Mouse (Mus musculus): ENCODE data around the gene Lrrc28. TPM values are rescaled to one million over a fixed set of nuclear protein-coding genes. Genes with fewer than 3 reads are reported as not detected.

Lrrc28 gene
- polyA plus RNA-seq, 1 experiment from 2014 or later = 18.0 TPM

DNA sequence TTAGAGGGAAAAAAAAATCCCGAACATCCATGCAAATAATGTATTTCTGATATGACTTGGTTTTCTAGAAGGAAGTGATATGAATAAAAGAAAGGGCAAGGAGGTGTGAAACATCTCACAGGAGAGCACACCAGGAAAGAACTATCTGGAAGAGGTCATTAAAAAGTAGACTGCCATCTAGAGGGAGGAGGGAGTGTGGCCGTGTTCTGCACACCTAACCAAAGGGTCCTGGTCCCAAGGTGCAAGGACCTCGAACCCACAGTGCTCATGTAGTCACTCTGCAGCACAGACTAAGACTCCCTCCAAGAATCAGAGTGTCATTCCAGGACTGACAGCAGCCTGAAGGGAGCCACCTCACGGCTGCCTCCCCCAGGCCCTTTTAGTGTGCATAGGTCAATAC, 124.1 kb downstream of the Lrrc28 start:
- no peak overlapping the region for H3K27ac ChIP-seq (replicated peaks)
- H3K36me3 ChIP-seq (replicated peaks) = no peaks in the 10 kb centered on the region
- H3K9me3 ChIP-seq = no peaks in the 10 kb centered on the region
- WGBS = 81% methylated on average over 4 of the region's 4 CpGs
- no peak overlapping the region for H3K4me3 ChIP-seq
- H3K4me1 ChIP-seq = no peaks in the 10 kb centered on the region
- no peaks in the 10 kb centered on the region for H3K27me3 ChIP-seq (replicated peaks; ENCODE audit: low read depth, poor library complexity, severe bottlenecking)
- no peak for DNase-seq (ENCODE audit: low spot score)

DNA sequence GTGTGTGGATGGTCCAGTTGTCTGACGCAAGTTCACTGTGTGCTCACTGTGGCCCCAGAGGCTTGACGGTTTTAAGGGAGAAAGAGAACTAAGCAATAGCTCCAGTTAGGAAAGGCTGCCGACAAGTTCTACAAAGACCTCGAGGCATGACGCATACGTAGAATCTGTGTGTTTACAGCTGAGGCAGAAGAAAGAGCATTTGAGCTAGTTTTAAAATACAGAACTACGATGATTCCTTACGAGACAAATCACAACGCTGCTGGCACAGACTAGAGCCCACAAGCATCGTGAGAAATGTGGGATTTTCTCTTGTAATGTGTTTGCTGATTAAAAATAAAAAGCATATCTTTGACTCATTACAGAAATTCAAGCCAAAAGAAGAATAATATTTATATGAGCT, 125.1 kb downstream of the Lrrc28 start:
- Histone ChIP-seq H3K27ac (replicated peaks) (no peak overlapping the region), H3K9me3 (no peaks in the 10 kb centered on the region), H3K27me3 (replicated peaks; ENCODE audit: low read depth, poor library complexity, severe bottlenecking) (no peaks in the 10 kb centered on the region), H3K4me1 (no peaks in the 10 kb centered on the region), H3K4me3 (no peak overlapping the region), H3K36me3 (replicated peaks) (no peaks in the 10 kb centered on the region)
- WGBS = 92% methylated on average over 10 of the region's 10 CpGs
- DNase-seq (ENCODE audit: low spot score) = no peak

DNA sequence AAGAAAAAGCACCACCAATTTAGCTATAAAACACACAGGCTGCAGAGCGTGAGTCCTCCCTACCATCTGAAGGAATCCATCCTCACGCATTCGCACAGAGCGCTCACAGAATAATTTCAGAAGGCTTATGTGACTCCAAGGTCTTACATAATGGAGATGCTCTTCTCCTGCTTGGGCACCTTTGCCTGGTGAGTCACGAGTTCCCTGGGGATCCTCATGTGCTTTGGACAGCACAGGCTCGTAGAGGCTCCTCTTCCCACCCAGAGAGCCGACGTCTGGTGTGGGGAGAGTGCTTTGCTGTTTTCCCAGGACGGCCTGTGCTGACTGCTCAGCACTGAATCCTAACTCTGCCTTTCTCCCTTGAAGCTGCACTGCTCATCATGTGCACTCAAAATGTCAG, 129.4 kb downstream of the Lrrc28 start:
- H3K9me3 ChIP-seq = no peaks in the 10 kb centered on the region
- no peak for DNase-seq (ENCODE audit: low spot score)
- 88% methylated on average over 9 of the region's 9 CpGs for WGBS

DNA sequence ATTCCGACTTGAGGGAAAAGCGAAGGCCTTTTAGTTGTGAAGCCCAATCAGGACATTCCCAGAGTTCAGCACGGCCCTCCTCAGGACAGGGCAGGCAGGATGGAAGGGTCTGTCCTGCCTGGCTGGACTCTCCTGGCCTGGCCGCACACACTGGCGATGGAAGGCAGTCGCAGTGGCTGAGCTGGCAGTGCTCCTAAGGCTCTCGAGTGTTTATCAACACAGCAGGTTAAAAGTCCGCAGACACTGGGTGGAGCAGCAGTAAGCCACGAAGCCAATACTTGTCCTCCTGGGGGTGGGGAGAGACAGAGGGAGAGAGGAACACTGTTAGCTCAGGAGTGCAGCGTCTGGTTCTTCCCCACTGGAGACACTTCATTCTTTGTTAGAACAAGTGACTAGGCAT, 130.2 kb downstream of the Lrrc28 start:
- Histone ChIP-seq H3K36me3 (replicated peaks) (no peaks in the 10 kb centered on the region), H3K27me3 (replicated peaks; ENCODE audit: low read depth, poor library complexity, severe bottlenecking) (no peaks in the 10 kb centered on the region), H3K4me3 (no peak overlapping the region), H3K4me1 (no peaks in the 10 kb centered on the region), H3K9me3 (no peaks in the 10 kb centered on the region), H3K27ac (replicated peaks) (no peak overlapping the region)
- no peak for DNase-seq (ENCODE audit: low spot score)
- 62% methylated on average over 10 of the region's 10 CpGs for WGBS

More for the DNA sequence above, 129.4 kb downstream of the Lrrc28 start:
- Histone ChIP-seq H3K4me3 (no peak overlapping the region), H3K27ac (replicated peaks) (no peak overlapping the region), H3K27me3 (replicated peaks; ENCODE audit: low read depth, poor library complexity, severe bottlenecking) (no peaks in the 10 kb centered on the region), H3K36me3 (replicated peaks) (no peaks in the 10 kb centered on the region), H3K4me1 (no peaks in the 10 kb centered on the region)

DNA sequence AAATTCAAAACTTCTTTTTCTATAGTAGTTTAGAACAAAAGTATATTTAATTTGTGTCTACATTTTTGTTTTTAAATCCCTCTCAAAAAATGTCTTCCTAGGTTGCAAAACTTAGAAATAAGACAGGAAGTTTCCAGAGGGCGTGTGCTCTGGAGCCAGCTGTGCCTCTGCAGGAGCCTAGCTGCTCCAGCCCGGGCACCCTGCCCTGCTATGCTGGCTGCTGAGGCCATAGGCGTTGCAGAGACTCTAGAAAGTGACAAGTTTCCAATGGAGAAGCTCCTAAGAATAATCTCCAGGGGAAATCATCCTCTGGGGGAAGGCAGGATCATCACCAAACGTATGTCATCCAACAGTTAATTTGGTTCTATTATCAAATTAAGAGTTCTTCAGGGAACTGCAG, 130.7 kb downstream of the Lrrc28 start:
- Histone ChIP-seq H3K27me3 (replicated peaks; ENCODE audit: low read depth, poor library complexity, severe bottlenecking) (no peaks in the 10 kb centered on the region), H3K4me1 (no peaks in the 10 kb centered on the region), H3K27ac (replicated peaks) (no peak overlapping the region), H3K36me3 (replicated peaks) (no peaks in the 10 kb centered on the region), H3K9me3 (no peaks in the 10 kb centered on the region), H3K4me3 (no peak overlapping the region)
- WGBS = 67% methylated on average over 4 of the region's 4 CpGs
- DNase-seq (ENCODE audit: low spot score) = no peak

DNA sequence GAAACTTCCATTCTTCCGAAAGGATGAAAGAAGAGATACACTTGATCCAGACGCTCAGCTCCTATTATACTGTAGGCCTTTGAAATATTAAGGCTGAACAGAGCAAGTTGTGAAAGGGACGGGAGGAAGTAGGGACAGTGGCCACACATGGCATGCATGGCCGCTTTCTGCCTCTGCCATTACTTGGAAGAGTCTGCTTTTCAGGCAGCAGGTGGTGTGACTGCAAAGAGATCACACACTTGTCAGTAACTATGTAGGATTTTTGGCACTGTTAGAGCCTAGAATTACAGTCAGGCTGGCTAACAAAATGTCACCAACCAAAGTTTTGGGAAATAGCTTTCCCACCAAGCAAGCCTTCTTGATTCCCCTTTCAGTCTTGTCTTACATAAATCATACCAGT, 131.4 kb downstream of the Lrrc28 start:
- WGBS = 88% methylated on average over 4 of the region's 4 CpGs
- no peaks in the 10 kb centered on the region for H3K27me3 ChIP-seq (replicated peaks; ENCODE audit: low read depth, poor library complexity, severe bottlenecking)

DNA sequence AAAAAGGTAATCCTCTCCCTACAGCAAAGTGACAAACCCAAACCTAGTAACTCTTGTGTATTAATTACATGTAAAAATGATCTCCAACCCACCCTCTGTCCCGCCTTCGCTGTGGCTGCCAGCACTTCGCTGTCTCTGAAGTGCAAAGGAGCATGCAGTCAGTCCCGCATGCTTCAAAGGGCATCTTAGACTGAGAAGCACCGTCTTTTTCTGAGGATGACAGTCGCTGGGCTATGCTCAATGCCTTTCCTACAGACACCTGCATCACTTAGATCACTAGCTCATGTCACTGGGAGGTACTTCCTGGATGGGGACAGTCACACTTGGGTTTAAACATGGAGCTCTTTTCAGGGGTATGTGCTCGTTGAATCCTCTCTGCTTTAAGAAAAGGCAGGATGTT, 133.5 kb downstream of the Lrrc28 start:
- no peaks in the 10 kb centered on the region for H3K27me3 ChIP-seq (replicated peaks; ENCODE audit: low read depth, poor library complexity, severe bottlenecking)
- H3K9me3 ChIP-seq = no peaks in the 10 kb centered on the region
- no peak overlapping the region for H3K4me3 ChIP-seq
- WGBS = 86% methylated on average over 7 of the region's 7 CpGs
- H3K4me1 ChIP-seq = no peaks in the 10 kb centered on the region
- no peaks in the 10 kb centered on the region for H3K36me3 ChIP-seq (replicated peaks)
- H3K27ac ChIP-seq (replicated peaks) = no peak overlapping the region
- DNase-seq (ENCODE audit: low spot score) = no peak

More for the DNA sequence above, 131.4 kb downstream of the Lrrc28 start:
- no peak for DNase-seq (ENCODE audit: low spot score)
- H3K9me3 ChIP-seq = no peaks in the 10 kb centered on the region
- H3K27ac ChIP-seq (replicated peaks) = no peak overlapping the region
- H3K36me3 ChIP-seq (replicated peaks) = no peaks in the 10 kb centered on the region
- no peak overlapping the region for H3K4me3 ChIP-seq
- H3K4me1 ChIP-seq = no peaks in the 10 kb centered on the region

DNA sequence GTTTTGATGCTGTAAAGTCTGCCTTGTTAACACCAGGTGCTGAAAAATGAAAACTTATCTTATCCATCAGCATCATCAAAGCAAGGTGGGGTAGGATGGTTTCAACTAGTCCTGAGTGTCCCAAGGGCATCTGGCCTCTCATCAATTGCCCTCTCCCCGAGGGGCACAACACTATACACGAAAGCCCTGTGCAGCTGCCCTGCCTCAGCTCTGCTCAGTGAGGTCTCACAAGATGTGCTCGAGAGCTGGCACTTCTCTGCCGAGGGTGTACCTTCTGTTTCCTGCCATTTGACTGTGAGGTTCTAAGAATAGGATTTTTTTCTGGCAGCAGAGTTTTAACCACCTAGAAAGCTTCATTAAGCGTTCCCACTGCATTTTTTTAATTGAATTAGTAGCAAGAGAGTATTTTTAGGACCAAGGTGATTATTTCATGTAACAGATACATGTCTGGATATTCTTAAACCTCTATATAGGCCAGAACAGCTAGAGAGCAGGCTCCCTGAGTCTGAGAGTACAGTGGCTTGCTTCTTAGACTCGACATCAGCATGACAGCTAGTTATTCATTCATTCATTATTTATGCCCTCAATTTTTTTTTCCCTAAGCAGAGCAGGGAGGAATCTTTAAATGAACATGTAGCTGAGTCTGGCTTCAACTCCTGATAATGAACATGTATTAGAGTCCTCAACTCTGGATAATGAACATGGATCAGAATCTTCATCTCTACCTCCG, 141.6 kb downstream of the Lrrc28 start:
- Histone ChIP-seq H3K27me3 (replicated peaks; ENCODE audit: low read depth, poor library complexity, severe bottlenecking) (no peaks in the 10 kb centered on the region), H3K9me3 (no peaks in the 10 kb centered on the region), H3K27ac (replicated peaks) (no peak overlapping the region), H3K36me3 (replicated peaks) (no peaks in the 10 kb centered on the region), H3K4me3 (no peak overlapping the region), H3K4me1 (peaks cover 38% of the 10 kb centered on the region)
- 62% methylated on average over 7 of the region's 7 CpGs for WGBS
- no peak for DNase-seq (ENCODE audit: low spot score)

DNA sequence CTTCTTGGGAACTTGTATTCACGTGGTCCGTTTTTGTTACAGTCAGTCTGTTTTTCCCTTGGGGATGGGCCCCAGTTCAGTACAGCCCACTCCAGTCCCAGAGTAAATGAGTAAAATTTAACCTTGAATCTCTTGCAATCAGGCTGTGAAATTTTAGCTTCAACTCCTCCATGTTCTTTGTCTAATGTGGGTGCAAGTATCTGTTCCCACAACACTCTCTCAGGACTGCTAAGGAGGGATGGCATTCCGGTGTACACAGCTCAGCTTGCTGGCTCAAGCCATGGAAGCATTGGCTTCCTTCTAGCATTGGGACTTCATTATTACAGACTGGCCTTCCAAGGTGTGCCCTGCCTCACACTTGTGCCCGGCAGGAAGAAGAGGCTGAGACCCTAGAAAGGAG, 142.4 kb downstream of the Lrrc28 start:
- no peaks in the 10 kb centered on the region for H3K36me3 ChIP-seq (replicated peaks)
- WGBS = 65% methylated on average over 4 of the region's 4 CpGs
- DNase-seq (ENCODE audit: low spot score) = no peak
- no peak overlapping the region; the same call in 1 of the 2 replicates for H3K27ac ChIP-seq (replicated peaks)
- no peak overlapping the region for H3K4me3 ChIP-seq
- H3K4me1 ChIP-seq = peaks cover 38% of the 10 kb centered on the region
- H3K27me3 ChIP-seq (replicated peaks; ENCODE audit: low read depth, poor library complexity, severe bottlenecking) = no peaks in the 10 kb centered on the region
- no peaks in the 10 kb centered on the region for H3K9me3 ChIP-seq

DNA sequence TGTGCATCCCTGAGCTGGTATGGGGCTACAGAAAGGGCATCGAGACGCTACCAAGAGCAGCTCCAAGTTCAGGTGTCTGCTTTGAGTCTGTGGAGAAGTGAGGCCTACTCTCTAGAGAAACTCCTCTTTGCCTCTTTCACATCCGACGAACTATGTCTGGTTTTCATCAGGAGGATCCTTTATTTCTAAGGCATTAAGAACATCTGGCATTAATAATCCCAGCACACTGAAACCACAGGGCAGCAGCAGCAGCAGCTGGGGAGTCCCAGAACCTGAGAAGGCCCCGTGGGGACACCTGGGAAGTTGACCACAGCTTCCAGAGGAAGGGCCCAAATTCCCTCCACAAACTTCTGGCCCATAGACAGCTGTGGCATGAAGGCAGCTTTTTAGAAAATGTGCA, 144.2 kb downstream of the Lrrc28 start:
- Histone ChIP-seq H3K4me3 (no peak overlapping the region), H3K9me3 (no peaks in the 10 kb centered on the region), H3K27me3 (replicated peaks; ENCODE audit: low read depth, poor library complexity, severe bottlenecking) (no peaks in the 10 kb centered on the region), H3K4me1 (peaks cover 38% of the 10 kb centered on the region), H3K27ac (replicated peaks) (0 out of 2 replicates have a peak overlapping the region, but pooled peaks have one; percentile 7), H3K36me3 (replicated peaks) (no peaks in the 10 kb centered on the region)
- DNase-seq (ENCODE audit: low spot score) = peak; percentile 70
- 39% methylated on average over 5 of the region's 5 CpGs for WGBS

DNA sequence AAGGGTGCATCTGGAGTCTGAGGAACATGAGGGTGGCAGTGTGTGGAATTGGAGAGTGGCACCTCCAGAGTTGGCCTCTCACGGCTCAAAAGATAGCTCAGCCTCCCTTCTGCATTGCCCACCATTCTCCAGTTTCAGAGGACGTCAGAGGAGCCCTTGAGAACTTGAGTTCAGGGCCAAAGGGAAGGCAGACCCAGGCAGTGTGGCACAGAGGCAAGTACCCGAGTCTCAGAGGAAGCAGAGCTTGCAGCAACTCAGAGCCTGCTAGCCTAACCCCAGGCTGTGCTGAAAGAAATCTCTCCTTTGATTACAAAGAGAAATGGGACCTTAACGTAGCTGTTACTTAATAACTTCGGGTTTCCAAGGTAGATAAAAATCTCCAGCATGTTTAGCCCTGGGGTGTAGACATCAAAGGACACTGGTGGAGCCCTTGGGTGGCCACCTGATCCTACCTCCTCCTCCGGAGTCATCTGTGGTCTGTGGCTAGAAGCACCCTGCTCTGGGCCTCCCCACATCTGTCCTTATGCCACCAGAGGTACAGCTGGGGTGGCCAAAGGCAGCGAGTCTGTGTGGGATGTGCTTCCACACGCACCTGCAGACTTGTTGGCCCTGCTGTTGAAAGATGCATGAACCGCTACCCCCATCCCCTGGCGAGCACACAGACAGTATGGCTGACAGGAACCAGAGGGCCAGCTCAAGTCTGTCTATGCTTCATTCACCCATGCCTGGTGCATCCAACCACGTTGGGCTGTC, 144.8 kb downstream of the Lrrc28 start:
- Histone ChIP-seq H3K27me3 (replicated peaks; ENCODE audit: low read depth, poor library complexity, severe bottlenecking) (no peaks in the 10 kb centered on the region), H3K36me3 (replicated peaks) (no peaks in the 10 kb centered on the region), H3K9me3 (no peaks in the 10 kb centered on the region), H3K4me3 (no peak overlapping the region), H3K27ac (replicated peaks) (0 out of 2 replicates have a peak overlapping the region, but pooled peaks have one; percentile 7), H3K4me1 (peaks cover 38% of the 10 kb centered on the region)
- WGBS = 63% methylated on average over 11 of the region's 11 CpGs
- DNase-seq (ENCODE audit: low spot score) = no peak

DNA sequence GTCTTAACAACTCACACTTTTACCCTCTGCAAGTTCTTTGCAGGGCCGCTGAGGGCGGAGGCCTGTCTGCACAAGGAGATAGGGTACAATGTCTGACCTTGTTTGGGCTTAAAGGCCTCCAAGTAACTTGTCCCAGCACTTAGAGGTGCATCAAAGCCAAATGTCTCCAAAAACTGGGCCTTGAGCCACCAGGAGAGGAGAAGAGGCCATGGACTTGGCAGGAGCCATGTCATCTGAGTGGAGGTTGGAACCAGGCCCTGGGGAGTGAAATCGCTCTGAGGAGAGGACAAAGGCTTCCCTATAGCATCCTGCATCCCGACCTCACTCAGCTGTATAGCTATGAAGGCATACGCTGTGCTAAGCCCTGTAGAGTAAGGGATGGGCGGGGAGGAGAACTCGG, 145.6 kb downstream of the Lrrc28 start:
- Histone ChIP-seq H3K27ac (replicated peaks) (no peak overlapping the region), H3K4me3 (no peak overlapping the region), H3K27me3 (replicated peaks; ENCODE audit: low read depth, poor library complexity, severe bottlenecking) (no peaks in the 10 kb centered on the region), H3K9me3 (no peaks in the 10 kb centered on the region), H3K4me1 (peaks cover 43% of the 10 kb centered on the region), H3K36me3 (replicated peaks) (no peaks in the 10 kb centered on the region)
- DNase-seq (ENCODE audit: low spot score) = no peak
- 89% methylated on average over 7 of the region's 7 CpGs for WGBS
